Mouse (Mus musculus): ENCODE measurements at regions not wholly inside any gene's neighbourhood (a gene's known extent, or its start where the extent isn't known, plus 50 kb on each side); places are given as distances from the start of the nearest gene placed in this dataset.

GRCm38 (mm10) chr13:102599602-102600001 is 93.8 kb upstream of the Cd180 start:
- H3K4me2 ChIP-seq (ENCODE audit: low read depth, low read length), result no peak overlapping the region
- H3K9ac ChIP-seq (replicated peaks), result no peak overlapping the region
- 42% methylated on average over 3 of the region's 3 CpGs for WGBS (ENCODE audit: insufficient replicate concordance)
- H3K27ac ChIP-seq (ENCODE audit: low read depth), result no peak overlapping the region
- H3K4me3 ChIP-seq (ENCODE audit: low read depth, low read length), result no peak overlapping the region
- peaks cover 2% of the 10 kb centered on the region for H3K4me1 ChIP-seq (ENCODE audit: insufficient read depth)
- TF ChIP-seq CTCF (IDR thresholded peaks at IDR 0.05; ENCODE audit: low read depth) (no peak), EP300 (IDR thresholded peaks at IDR 0.05; ENCODE audit: low read depth) (no peak)
- 0 out of 2 replicates have a peak, but pooled peaks have one; percentile 29 for ATAC-seq
- no peak for DNase-seq
- H3K27me3 ChIP-seq (ENCODE audit: insufficient read depth, low read length), result no peaks in the 10 kb centered on the region
- no peaks in the 10 kb centered on the region for H3K36me3 ChIP-seq (replicated peaks; ENCODE audit: insufficient read depth, low read length)
- no peaks in the 10 kb centered on the region for H3K9me3 ChIP-seq (ENCODE audit: low read length)

- TF ChIP-seq EP300 (IDR thresholded peaks at IDR 0.05; ENCODE audit: low read depth), result no peak
- no peak for TF ChIP-seq CTCF (IDR thresholded peaks at IDR 0.05; ENCODE audit: low read depth)
- H3K4me3 ChIP-seq (ENCODE audit: low read depth, low read length), result no peak overlapping the region
- no peak for DNase-seq
- no peaks in the 10 kb centered on the region for H3K9me3 ChIP-seq (ENCODE audit: low read length)
- H3K4me1 ChIP-seq (ENCODE audit: insufficient read depth), result peaks cover 2% of the 10 kb centered on the region
- no peaks in the 10 kb centered on the region for H3K36me3 ChIP-seq (replicated peaks; ENCODE audit: insufficient read depth, low read length)
- H3K27ac ChIP-seq (ENCODE audit: low read depth), result no peak overlapping the region
- H3K27me3 ChIP-seq (ENCODE audit: insufficient read depth, low read length), result no peaks in the 10 kb centered on the region
- no peak overlapping the region for H3K9ac ChIP-seq (replicated peaks)
- 73% methylated on average over 4 of the region's 4 CpGs for WGBS (ENCODE audit: insufficient replicate concordance)
- ATAC-seq, result no peak
- no peak overlapping the region for H3K4me2 ChIP-seq (ENCODE audit: low read depth, low read length)
Observed at GRCm38 (mm10) chr13:102600026-102600425, 93.3 kb upstream of the Cd180 start.

GRCm38 (mm10) chr13:102624461-102624860 is 68.9 kb upstream of the Cd180 start:
- peak overlapping the region; percentile 63; the same call in 1 of the 2 replicates for H3K27ac ChIP-seq (ENCODE audit: low read depth)
- H3K4me3 ChIP-seq (ENCODE audit: low read depth, low read length), result no peak overlapping the region
- ATAC-seq (no peak), DNase-seq (no peak)
- no peaks in the 10 kb centered on the region for H3K9me3 ChIP-seq (ENCODE audit: low read length)
- no peak overlapping the region for H3K4me2 ChIP-seq (ENCODE audit: low read depth, low read length)
- TF ChIP-seq EP300 (IDR thresholded peaks at IDR 0.05; ENCODE audit: low read depth), result no peak
- TF ChIP-seq CTCF (IDR thresholded peaks at IDR 0.05; ENCODE audit: low read depth), result no peak
- 80% methylated on average over 2 of the region's 2 CpGs for WGBS (ENCODE audit: insufficient replicate concordance)
- H3K4me1 ChIP-seq (ENCODE audit: insufficient read depth), result peaks cover 10% of the 10 kb centered on the region
- no peaks in the 10 kb centered on the region for H3K36me3 ChIP-seq (replicated peaks; ENCODE audit: insufficient read depth, low read length)
- H3K9ac ChIP-seq (replicated peaks), result no peak overlapping the region
- H3K27me3 ChIP-seq (ENCODE audit: insufficient read depth, low read length), result no peaks in the 10 kb centered on the region

GRCm38 (mm10) chr13:102625171-102625835 is 68.1 kb upstream of the Cd180 start:
- ATAC-seq (peak; percentile 78; the same call in 1 of the 2 replicates), DNase-seq (peak; percentile 19)
- no peaks in the 10 kb centered on the region for H3K36me3 ChIP-seq (replicated peaks; ENCODE audit: insufficient read depth, low read length)
- no peaks in the 10 kb centered on the region for H3K27me3 ChIP-seq (ENCODE audit: insufficient read depth, low read length)
- no peak for TF ChIP-seq CTCF (IDR thresholded peaks at IDR 0.05; ENCODE audit: low read depth)
- peak; percentile 76; the same call in 1 of the 2 replicates for TF ChIP-seq EP300 (IDR thresholded peaks at IDR 0.05; ENCODE audit: low read depth)
- no peak overlapping the region for H3K4me2 ChIP-seq (ENCODE audit: low read depth, low read length)
- H3K9ac ChIP-seq (replicated peaks), result no peak overlapping the region
- H3K4me1 ChIP-seq (ENCODE audit: insufficient read depth), result peaks cover 10% of the 10 kb centered on the region
- H3K9me3 ChIP-seq (ENCODE audit: low read length), result no peaks in the 10 kb centered on the region
- 58% methylated on average over 8 of the region's 8 CpGs for WGBS (ENCODE audit: insufficient replicate concordance)
- no peak overlapping the region for H3K4me3 ChIP-seq (ENCODE audit: low read depth, low read length)
- peak overlapping the region; percentile 63 for H3K27ac ChIP-seq (ENCODE audit: low read depth)

- no peaks in the 10 kb centered on the region for H3K36me3 ChIP-seq (replicated peaks; ENCODE audit: insufficient read depth, low read length)
- no peak overlapping the region for H3K4me2 ChIP-seq (ENCODE audit: low read depth, low read length)
- H3K27ac ChIP-seq (ENCODE audit: low read depth), result peak overlapping the region; percentile 63; the same call in 1 of the 2 replicates
- WGBS (ENCODE audit: insufficient replicate concordance), result 66% methylated on average over 5 of the region's 5 CpGs
- no peaks in the 10 kb centered on the region for H3K27me3 ChIP-seq (ENCODE audit: insufficient read depth, low read length)
- no peak for DNase-seq
- no peak for ATAC-seq
- H3K9me3 ChIP-seq (ENCODE audit: low read length), result no peaks in the 10 kb centered on the region
- peaks cover 10% of the 10 kb centered on the region for H3K4me1 ChIP-seq (ENCODE audit: insufficient read depth)
- no peak overlapping the region for H3K4me3 ChIP-seq (ENCODE audit: low read depth, low read length)
- TF ChIP-seq CTCF (IDR thresholded peaks at IDR 0.05; ENCODE audit: low read depth) (no peak), EP300 (IDR thresholded peaks at IDR 0.05; ENCODE audit: low read depth) (no peak)
- no peak overlapping the region for H3K9ac ChIP-seq (replicated peaks)
Observed at GRCm38 (mm10) chr13:102625836-102626340, 67.5 kb upstream of the Cd180 start.

- no peak overlapping the region for H3K9ac ChIP-seq (replicated peaks)
- ATAC-seq (no peak), DNase-seq (no peak)
- no peak for TF ChIP-seq EP300 (IDR thresholded peaks at IDR 0.05; ENCODE audit: low read depth)
- no peak for TF ChIP-seq CTCF (IDR thresholded peaks at IDR 0.05; ENCODE audit: low read depth)
- H3K4me2 ChIP-seq (ENCODE audit: low read depth, low read length), result no peak overlapping the region
- H3K27me3 ChIP-seq (ENCODE audit: insufficient read depth, low read length), result no peaks in the 10 kb centered on the region
- H3K4me3 ChIP-seq (ENCODE audit: low read depth, low read length), result no peak overlapping the region
- WGBS (ENCODE audit: insufficient replicate concordance), result 88% methylated on average over 4 of the region's 4 CpGs
- no peak overlapping the region for H3K27ac ChIP-seq (ENCODE audit: low read depth)
- no peaks in the 10 kb centered on the region for H3K36me3 ChIP-seq (replicated peaks; ENCODE audit: insufficient read depth, low read length)
- peaks cover 10% of the 10 kb centered on the region for H3K4me1 ChIP-seq (ENCODE audit: insufficient read depth)
- no peaks in the 10 kb centered on the region for H3K9me3 ChIP-seq (ENCODE audit: low read length)
Observed at GRCm38 (mm10) chr13:102627786-102628185, 65.6 kb upstream of the Cd180 start.

Data from liver, postnatal 0 days (tissue).